Mouse (Mus musculus) adipose tissue, adult 10 weeks (tissue): Measurements from ENCODE around the gene Akap6. TPM values are rescaled to one million over a fixed set of nuclear protein-coding genes. Genes with fewer than 3 reads are reported as not detected.

Experiments
- polyA plus RNA-seq: library from polyadenylated mRNA; stranded (reverse); fragments of 350-450 nt; fragmentation: Illumina TruSeq; extraction: RNeasy Lipid Tissue Mini Kit (QIAGEN cat#74804); gene quantifications from one replicate; pipeline ENCODE4 v1.2.3, GENCODE M21; 2014; ENCODE audit warnings: low read depth, low replicate concordance

Akap6 gene
- 0.21 TPM for polyA plus RNA-seq

GRCm38 (mm10) chr12:52699146-52699545 lies at the start of gene Akap6:
Gene Akap6, plus strand, starts transcription at chr12:52699383.

Other genes with a start within 250 kb of the Akap6 start
- gene Arhgap5, start 195.4 kb upstream of the Akap6 start, polyA plus RNA-seq = 31.3 TPM